Mouse (Mus musculus) midbrain, embryonic 11.5 days (tissue): ENCODE measurements around the gene Slc26a11. TPM values are rescaled to one million over a fixed set of nuclear protein-coding genes. Genes with fewer than 3 reads are reported as not detected.

Experiments used
- ATAC-seq: fragments of 200-750 bp; cut with Nextera tagmentation; 2 replicates; pipeline ENCODE4 v1.8.0; 2017; ENCODE audit warnings: moderate TSS enrichment, moderate library complexity; ENCODE audit not compliant: low FRiP score
- DNase-seq: peaks from one replicate; pipeline ENCODE4 v3.0.0; 2015; ENCODE audit warnings: low spot score; ENCODE audit errors: missing footprints
- H3K27ac ChIP-seq: fragments of 300-500 bp; sonication (generic); 2 replicates; pipeline ENCODE4 v1.5.1; 2014; ENCODE audit warnings: low read depth, low read length
- H3K27me3 ChIP-seq: fragments of 300-500 bp; sonication (generic); 2 replicates; pipeline ENCODE4 v1.6.1; 2014; ENCODE audit warnings: mild to moderate bottlenecking, low read length, moderate library complexity, mixed read lengths; ENCODE audit not compliant: control insufficient read depth, insufficient read depth
- H3K36me3 ChIP-seq: fragments of 300-500 bp; sonication (generic); 2 replicates; pipeline ENCODE4 v1.6.1; 2014; ENCODE audit warnings: mild to moderate bottlenecking, low read length, moderate library complexity, mixed read lengths; ENCODE audit not compliant: control insufficient read depth, insufficient read depth
- H3K4me1 ChIP-seq: fragments of 300-500 bp; sonication (generic); 2 replicates; pipeline ENCODE4 v1.6.1; 2014; ENCODE audit warnings: low read length; ENCODE audit not compliant: control insufficient read depth, insufficient read depth
- H3K4me2 ChIP-seq: fragments of 300-500 bp; sonication (generic); 2 replicates; pipeline ENCODE4 v1.6.1; 2014; ENCODE audit warnings: mild to moderate bottlenecking, moderate library complexity
- H3K4me3 ChIP-seq: fragments of 300-500 bp; sonication (generic); 2 replicates; pipeline ENCODE4 v1.5.1; 2014; ENCODE audit warnings: low read depth, low read length
- H3K9ac ChIP-seq: fragments of 300-500 bp; sonication (generic); 2 replicates; pipeline ENCODE4 v1.6.1; 2014; ENCODE audit warnings: low read length
- H3K9me3 ChIP-seq: fragments of 300-500 bp; sonication (generic); 2 replicates; pipeline ENCODE4 v1.6.1; 2016; ENCODE audit warnings: low read length; ENCODE audit not compliant: control insufficient read depth
- WGBS: fragments of 180-500 bp; shearing (Covaris S2); extraction: QIAGEN DNeasy Blood & Tissue Kit; methylation state at CpG from one replicate; pipeline ENCODE4 v1.1.7; 2014; 5-methylcytosine and 5-hydroxymethylcytosine counted together
- polyA plus RNA-seq: library from polyadenylated mRNA; unstranded; fragments of >200 nt; fragmentation: Nextera tagmentation; extraction: Ambion mirVana; gene quantifications from 2 replicates; pipeline ENCODE4 v1.2.1, GENCODE M21; 2014

Gene Slc26a11
- polyA plus RNA-seq, 1 experiment from 2014 or later = 5.1 TPM

- no peaks in the 10 kb centered on the region for H3K36me3 ChIP-seq
- no peak overlapping the region for H3K4me2 ChIP-seq
- H3K4me1 ChIP-seq = peaks cover 12% of the 10 kb centered on the region
- DNase-seq (no peak), ATAC-seq (no peak)
- no peak overlapping the region for H3K4me3 ChIP-seq
- no peak overlapping the region for H3K9ac ChIP-seq
- H3K27me3 ChIP-seq = no peaks in the 10 kb centered on the region
- 81% methylated on average over 7 of the region's 7 CpGs for WGBS
- H3K27ac ChIP-seq = no peak overlapping the region
- no peaks in the 10 kb centered on the region for H3K9me3 ChIP-seq
Measured at GRCm38 (mm10) chr11:119352113-119352512, 3.2 kb upstream of the Slc26a11 start.

GRCm38 (mm10) chr11:119353946-119354345, 1.4 kb upstream of the Slc26a11 start:
- Histone ChIP-seq H3K27me3 (no peaks in the 10 kb centered on the region), H3K9me3 (no peaks in the 10 kb centered on the region), H3K4me3 (no peak overlapping the region), H3K27ac (no peak overlapping the region), H3K4me2 (no peak overlapping the region), H3K36me3 (no peaks in the 10 kb centered on the region), H3K4me1 (peaks cover 12% of the 10 kb centered on the region), H3K9ac (no peak overlapping the region)
- DNase-seq (no peak), ATAC-seq (no peak)
- WGBS = 94% methylated on average over 4 of the region's 4 CpGs

- Histone ChIP-seq H3K9ac (peak overlapping the region; percentile 72), H3K9me3 (no peaks in the 10 kb centered on the region), H3K4me1 (peaks cover 12% of the 10 kb centered on the region), H3K27me3 (no peaks in the 10 kb centered on the region), H3K27ac (no peak overlapping the region; the same call in none of the 2 replicates), H3K4me2 (peak overlapping the region; percentile 92), H3K4me3 (peak overlapping the region; percentile 66), H3K36me3 (no peaks in the 10 kb centered on the region)
- DNase-seq (no peak), ATAC-seq (no peak; the same call in 1 of the 2 replicates)
- 8% methylated on average over 23 of the region's 23 CpGs for WGBS
Measured at GRCm38 (mm10) chr11:119354798-119355442, 437 bp upstream of the Slc26a11 start.

GRCm38 (mm10) chr11:119359089-119359488, 3.7 kb downstream of the Slc26a11 start:
- H3K27ac ChIP-seq = no peak overlapping the region
- DNase-seq (no peak), ATAC-seq (no peak)
- H3K4me2 ChIP-seq = no peak overlapping the region
- 87% methylated on average over 10 of the region's 10 CpGs for WGBS
- H3K27me3 ChIP-seq = no peaks in the 10 kb centered on the region
- peaks cover 27% of the 10 kb centered on the region for H3K4me1 ChIP-seq
- H3K9me3 ChIP-seq = no peaks in the 10 kb centered on the region
- H3K9ac ChIP-seq = no peak overlapping the region
- no peak overlapping the region for H3K4me3 ChIP-seq
- no peaks in the 10 kb centered on the region for H3K36me3 ChIP-seq

- Histone ChIP-seq H3K9ac (peak overlapping the region; percentile 33; the same call in 1 of the 2 replicates), H3K27ac (peak overlapping the region; percentile 31), H3K36me3 (peaks cover 2% of the 10 kb centered on the region; the same call in 1 of the 2 replicates), H3K27me3 (no peaks in the 10 kb centered on the region), H3K4me2 (peak overlapping the region; percentile 44), H3K9me3 (no peaks in the 10 kb centered on the region), H3K4me3 (0 out of 2 replicates have a peak overlapping the region, but pooled peaks have one; percentile 11), H3K4me1 (peaks cover 16% of the 10 kb centered on the region)
- 25% methylated on average over 11 of the region's 11 CpGs for WGBS
- ATAC-seq (peak; percentile 73), DNase-seq (peak; percentile 89)
Measured at GRCm38 (mm10) chr11:119362769-119363533, 7.6 kb downstream of the Slc26a11 start.

- Histone ChIP-seq H3K27ac (0 out of 2 replicates have a peak overlapping the region, but pooled peaks have one; percentile 31), H3K9ac (peak overlapping the region; percentile 33; the same call in 1 of the 2 replicates), H3K27me3 (no peaks in the 10 kb centered on the region), H3K4me2 (peak overlapping the region; percentile 44), H3K4me3 (0 out of 2 replicates have a peak overlapping the region, but pooled peaks have one; percentile 11), H3K4me1 (peaks cover 16% of the 10 kb centered on the region), H3K36me3 (peaks cover 2% of the 10 kb centered on the region; the same call in 1 of the 2 replicates), H3K9me3 (no peaks in the 10 kb centered on the region)
- ATAC-seq = peak; percentile 83
- peak; percentile 97 for DNase-seq
- WGBS = 27% methylated on average over 11 of the region's 11 CpGs
Measured at GRCm38 (mm10) chr11:119363534-119364145, 8.3 kb downstream of the Slc26a11 start.

GRCm38 (mm10) chr11:119375425-119375824, 20.1 kb downstream of the Slc26a11 start:
- H3K4me2 ChIP-seq = no peak overlapping the region
- ATAC-seq (no peak), DNase-seq (no peak)
- H3K4me1 ChIP-seq = no peaks in the 10 kb centered on the region
- H3K27ac ChIP-seq = no peak overlapping the region
- H3K9ac ChIP-seq = no peak overlapping the region
- 84% methylated on average over 6 of the region's 6 CpGs for WGBS
- H3K36me3 ChIP-seq = peaks cover 3% of the 10 kb centered on the region; the same call in 1 of the 2 replicates
- no peak overlapping the region for H3K4me3 ChIP-seq
- no peaks in the 10 kb centered on the region for H3K27me3 ChIP-seq
- H3K9me3 ChIP-seq = no peaks in the 10 kb centered on the region

- ATAC-seq (no peak), DNase-seq (no peak)
- no peaks in the 10 kb centered on the region for H3K4me1 ChIP-seq
- H3K9me3 ChIP-seq = no peaks in the 10 kb centered on the region
- H3K27me3 ChIP-seq = no peaks in the 10 kb centered on the region
- no peak overlapping the region for H3K4me3 ChIP-seq
- H3K27ac ChIP-seq = no peak overlapping the region
- H3K4me2 ChIP-seq = no peak overlapping the region
- no peak overlapping the region for H3K9ac ChIP-seq
- WGBS = 93% methylated on average over 11 of the region's 11 CpGs
- H3K36me3 ChIP-seq = peaks cover 3% of the 10 kb centered on the region; the same call in 1 of the 2 replicates
Measured at GRCm38 (mm10) chr11:119377326-119377725, 22.0 kb downstream of the Slc26a11 start.
